11 mouse cellular contexts compared by ENCODE assay signal in genomic region chr1:157007891-157008730, GRCm38 (mm10).
DNase-seq lines count a peak whose midpoint lies in the region; ATAC-seq and TF ChIP-seq lines count a peak whose summit lies in the region.
"Had no signal": no experiment of that assay in that cellular context is flagged by ENCODE, and none has a peak within 500 bp of the region (broad histone marks: within the 10 kb centered on the region; RNA-seq: fewer than 3 reads in every experiment).

No protein-coding gene starts in this region.

- H3K4me1 ChIP-seq in heart, embryonic 14.5 days (ENCODE audit: control insufficient read depth in 2 of 2, insufficient read depth in 2 of 2, low read length in 2 of 2) = peaks cover 10 to 23% of the 10 kb centered on the region in 2 experiments
- H3K4me1 ChIP-seq: midbrain, embryonic 10.5 days had no signal

- H3ac ChIP-seq in myocyte (ENCODE audit: control insufficient read depth, insufficient read length) = no peak overlapping the region

- no peak for TF ChIP-seq POLR2A in myocyte (IDR thresholded peaks at IDR 0.05; ENCODE audit: insufficient read length, low read depth)

- H3K27ac ChIP-seq in heart, embryonic 14.5 days (replicated peaks in 1 of 2; ENCODE audit: control insufficient read depth in 1 of 2, insufficient read depth in 1 of 2, low read depth in 2 of 2, low read length in 2 of 2) = peak overlapping the region; percentile 80 to 81
- H3K27ac ChIP-seq: midbrain, embryonic 10.5 days had no signal

- H3K4me3 ChIP-seq in heart, embryonic 14.5 days (ENCODE audit: control insufficient read depth in 1 of 2, insufficient read depth in 1 of 2, low read depth in 1 of 2, low read length in 2 of 2) = no peak overlapping the region
- H3K4me3 ChIP-seq in myocyte = no peak overlapping the region
- H3K4me3 ChIP-seq: midbrain, embryonic 10.5 days had no signal

- no peak for DNase-seq in frontal cortex, postnatal 36 days (ENCODE audit: low spot score in 2 of 2)
- DNase-seq in kidney, postnatal 36 days = peak; percentile 25 to 57
- DNase-seq in thymus, postnatal 14 days = no peak
- no peak for DNase-seq in embryo, embryonic 10.5 days (ENCODE audit: low spot score)
- no peak for DNase-seq in spleen, postnatal 4 days (ENCODE audit: low spot score in 2 of 2)
- DNase-seq: thymus, postnatal 25 days had no signal

- no peaks in the 10 kb centered on the region for H3K9me3 ChIP-seq in heart, embryonic 14.5 days (ENCODE audit: control insufficient read depth, low read length)
- H3K9me3 ChIP-seq: midbrain, embryonic 10.5 days had no signal

- H3K79me2 ChIP-seq in myocyte (ENCODE audit: control insufficient read depth, insufficient read depth) = no peaks in the 10 kb centered on the region

- H3K27me3 ChIP-seq in heart, embryonic 14.5 days (ENCODE audit: control insufficient read depth, insufficient read depth, low read length) = no peaks in the 10 kb centered on the region
- H3K27me3 ChIP-seq in myocyte (ENCODE audit: control insufficient read depth, insufficient read depth, insufficient read length) = no peaks in the 10 kb centered on the region
- H3K27me3 ChIP-seq: Patski had no signal

- no peaks in the 10 kb centered on the region for H3K36me3 ChIP-seq in heart, embryonic 14.5 days (ENCODE audit: control insufficient read depth, insufficient read depth, low read length)
- no peaks in the 10 kb centered on the region for H3K36me3 ChIP-seq in myocyte (ENCODE audit: control insufficient read depth, insufficient read depth)
- H3K36me3 ChIP-seq: midbrain, embryonic 10.5 days had no signal

- H3K9ac ChIP-seq in heart, embryonic 14.5 days (ENCODE audit: low read length) = no peak overlapping the region

- ATAC-seq in frontal cortex, adult (ENCODE audit: low TSS enrichment) = peak; percentile 62
- peak; percentile 84 for ATAC-seq in heart, embryonic 14.5 days (ENCODE audit: insufficient number of reproducible peaks, insufficient read depth, low FRiP score, low read depth)
- ATAC-seq: Patski had no signal

- H3K4me2 ChIP-seq in heart, embryonic 14.5 days (ENCODE audit: low read length) = peak overlapping the region; percentile 37
- H3K4me2 ChIP-seq in myocyte (ENCODE audit: low read depth) = no peak overlapping the region

- WGBS in heart, embryonic 14.5 days = 27% methylated on average over 4 of the region's 4 CpGs

TF ChIP-seq in myocyte, 11 proteins besides CTCF, POLR2A, EP300 and RAD21:
- TF ChIP-seq E2F4 (IDR thresholded peaks at IDR 0.05; ENCODE audit: insufficient read depth) = no peak
- no peak for TF ChIP-seq POLR2AphosphoS2 (IDR thresholded peaks at IDR 0.05; ENCODE audit: insufficient read length, low read depth)
- TF ChIP-seq MYOD1 (IDR thresholded peaks at IDR 0.05; ENCODE audit: control insufficient read depth in 1 of 3, insufficient read length in 2 of 3, low read depth in 2 of 3) = peak in 1 of 3 experiments; percentile 52
- no peak for TF ChIP-seq REST (IDR thresholded peaks at IDR 0.05; ENCODE audit: insufficient read depth, insufficient read length)
- TF ChIP-seq MYOG (IDR thresholded peaks at IDR 0.05; ENCODE audit: control insufficient read depth in 1 of 3, insufficient read depth in 1 of 3, insufficient read length in 2 of 3, low read depth in 2 of 3) = peak in 2 of 3 experiments; percentile 32 to 56
- no peak for TF ChIP-seq USF1 (IDR thresholded peaks at IDR 0.05; ENCODE audit: low read depth)
- TF ChIP-seq SRF (IDR thresholded peaks at IDR 0.05; ENCODE audit: control insufficient read depth, insufficient read length, low read depth) = no peak
- TF ChIP-seq MAX (IDR thresholded peaks at IDR 0.05; ENCODE audit: low read depth) = no peak
- no peak for TF ChIP-seq TCF12 (IDR thresholded peaks at IDR 0.05; ENCODE audit: insufficient read depth, poor library complexity, severe bottlenecking)
- peak; percentile 28 for TF ChIP-seq TCF3 (IDR thresholded peaks at IDR 0.05; ENCODE audit: insufficient read length, low read depth)
- no peak for TF ChIP-seq CEBPB (IDR thresholded peaks at IDR 0.05; ENCODE audit: insufficient read depth, poor library complexity, severe bottlenecking)

Comparison
In these comparisons a context has a peak if more than half of its experiments do, and no peak if none do; other contexts are left out.
1. DNase-seq: peak in kidney, postnatal 36 days (2 of 2); none in frontal cortex, postnatal 36 days (0 of 2), thymus, postnatal 14 days (single experiment), embryo, embryonic 10.5 days (single experiment) and spleen, postnatal 4 days (0 of 2).